Mouse (Mus musculus) MEL (cell line): ENCODE measurements around the gene Spdef. TPM values are rescaled to one million over a fixed set of nuclear protein-coding genes. Genes with fewer than 3 reads are reported as not detected.

Experiments used
- DNase-seq: peaks from one replicate; pipeline ENCODE4 v3.0.0; 2011; ENCODE audit warnings: low read depth, low spot score
- H3K27ac ChIP-seq: 2 replicates; pipeline ENCODE4 v1.5.1; 2012; ENCODE audit warnings: low read depth, mild to moderate bottlenecking, control low read depth, low read length, moderate library complexity; ENCODE audit not compliant: control insufficient read depth
- H3K27me3 ChIP-seq, 2 experiments: fragments of 150-350 bp in 1 of 2; sonication (generic) in 1 of 2; 2 replicates each; pipeline ENCODE4 v1.6.1; 2012; ENCODE audit warnings: low read length in 2 of 2, mild to moderate bottlenecking in 2 of 2, improper control_type of control experiment in 1 of 2, moderate library complexity in 1 of 2; ENCODE audit not compliant: insufficient read depth in 2 of 2, control insufficient read depth in 1 of 2
- H3K36me3 ChIP-seq, 2 experiments: 2 replicates each; pipeline ENCODE4 v1.6.1; 2012 to 2014; ENCODE audit warnings: low read length in 2 of 2, improper control_type of control experiment in 1 of 2, inconsistent platforms in 1 of 2, mild to moderate bottlenecking in 1 of 2; ENCODE audit not compliant: insufficient read depth in 2 of 2, control insufficient read depth in 1 of 2
- H3K4me1 ChIP-seq, 2 experiments: fragments of 150-350 bp in 1 of 2; sonication (generic) in 1 of 2; 2 replicates each; pipeline ENCODE4 v1.6.1; 2012; ENCODE audit warnings: low read length in 2 of 2, improper control_type of control experiment in 1 of 2, mild to moderate bottlenecking in 1 of 2; ENCODE audit not compliant: insufficient read depth in 2 of 2, control insufficient read depth in 1 of 2
- H3K4me3 ChIP-seq, 2 experiments: fragments of 150-350 bp in 1 of 2; sonication (generic) in 1 of 2; 2 replicates each; pipeline ENCODE4 v1.5.1; 2012; ENCODE audit warnings: low read depth in 2 of 2, low read length in 2 of 2, mild to moderate bottlenecking in 2 of 2, moderate library complexity in 2 of 2, control low read depth in 1 of 2, improper control_type of control experiment in 1 of 2; ENCODE audit not compliant: control insufficient read depth in 1 of 2, insufficient read depth in 1 of 2
- H3K79me2 ChIP-seq: 2 replicates; pipeline ENCODE4 v1.6.1; 2012; ENCODE audit warnings: mild to moderate bottlenecking, low read length, moderate library complexity; ENCODE audit not compliant: control insufficient read depth, poor library complexity, insufficient read depth
- H3K9ac ChIP-seq: 2 replicates; pipeline ENCODE4 v1.6.1; 2012; ENCODE audit warnings: low read depth, mild to moderate bottlenecking, control low read depth, low read length, moderate library complexity; ENCODE audit not compliant: control insufficient read depth, poor library complexity, severe bottlenecking
- H3K9me3 ChIP-seq: fragments of 150-350 bp; sonication (generic); replicated peaks from 2 replicates; pipeline ENCODE4 v1.6.1; 2012; ENCODE audit warnings: mild to moderate bottlenecking, low read length, improper control_type of control experiment, moderate library complexity; ENCODE audit not compliant: insufficient read depth
- CHD2 ChIP-seq: IDR thresholded peaks from 2 replicates; pipeline ENCODE4 v1.6.1; 2011; ENCODE audit warnings: low read length, improper control_type of control experiment
- CTCF ChIP-seq, 3 experiments: IDR thresholded peaks in 2 of 3; conservative IDR thresholded peaks in 1 of 3; 2 replicates each; pipeline ENCODE4 v1.5.1; 2011 to 2012; ENCODE audit warnings: low read length in 3 of 3, low read depth in 2 of 3, mild to moderate bottlenecking in 2 of 3, improper control_type of control experiment in 1 of 3, inconsistent platforms in 1 of 3, mixed read lengths in 1 of 3, moderate library complexity in 1 of 3; ENCODE audit not compliant: control insufficient read depth in 1 of 3, insufficient read depth in 1 of 3, poor library complexity in 1 of 3, severe bottlenecking in 1 of 3
- ELF1 ChIP-seq: IDR thresholded peaks from 2 replicates; pipeline ENCODE4 v1.6.1; 2014; ENCODE audit warnings: low read depth, mild to moderate bottlenecking, inconsistent platforms, low read length, improper control_type of control experiment, moderate library complexity
- ETS1 ChIP-seq: IDR thresholded peaks from 2 replicates; pipeline ENCODE4 v1.6.1; 2012; ENCODE audit warnings: low read depth, mild to moderate bottlenecking, inconsistent platforms, low read length, improper control_type of control experiment, moderate library complexity
- KAT2A ChIP-seq: conservative IDR thresholded peaks from 2 replicates; pipeline ENCODE4 v1.6.1; 2012; ENCODE audit warnings: low read depth, low read length, improper control_type of control experiment, inconsistent platforms
- MXI1 ChIP-seq: IDR thresholded peaks from 2 replicates; pipeline ENCODE4 v1.6.1; 2011; ENCODE audit warnings: mild to moderate bottlenecking, low read depth, low read length, improper control_type of control experiment
- POLR2A ChIP-seq, 2 experiments: IDR thresholded peaks; 2 replicates each; pipeline ENCODE4 v1.6.1; 2011 to 2012; ENCODE audit warnings: low read length in 2 of 2, mild to moderate bottlenecking in 2 of 2, control low read depth in 1 of 2, improper control_type of control experiment in 1 of 2, low read depth in 1 of 2, moderate library complexity in 1 of 2; ENCODE audit not compliant: control insufficient read depth in 1 of 2, insufficient read depth in 1 of 2, poor library complexity in 1 of 2
- POLR2AphosphoS2 ChIP-seq: IDR thresholded peaks from 2 replicates; pipeline ENCODE4 v1.6.1; 2011; ENCODE audit warnings: low read length, improper control_type of control experiment
- SIN3A ChIP-seq: IDR thresholded peaks from 2 replicates; pipeline ENCODE4 v1.6.1; 2012; ENCODE audit warnings: low read length, improper control_type of control experiment, inconsistent platforms
- SMC3 ChIP-seq: IDR thresholded peaks from 2 replicates; pipeline ENCODE4 v1.6.1; 2011; ENCODE audit warnings: low read depth, low read length, improper control_type of control experiment
- TBP ChIP-seq: IDR thresholded peaks from 2 replicates; pipeline ENCODE4 v1.8.0; 2011; ENCODE audit warnings: low read depth, low read length, improper control_type of control experiment
- ZC3H11A ChIP-seq: IDR thresholded peaks from 2 replicates; pipeline ENCODE4 v1.6.1; 2012; ENCODE audit warnings: low read depth, mild to moderate bottlenecking, inconsistent platforms, low read length, improper control_type of control experiment
- polyA plus RNA-seq, 2 experiments: library from polyadenylated mRNA; stranded (reverse) in 1 of 2; unstranded in 1 of 2; fragments of >175 nt in 1 of 2; fragments of >200 nt in 1 of 2; gene quantifications; 2 replicates each; pipeline versions ENCODE4 v1.2.1 to v1.2.4; 2012; ENCODE audit warnings: low replicate concordance in 2 of 2, low read depth in 1 of 2; ENCODE audit not compliant: insufficient read length in 2 of 2, insufficient read depth in 1 of 2, missing spikeins in 1 of 2
- total RNA-seq: library from RNA; depleted of rRNA; stranded (reverse); fragments of 300-350 nt; gene quantifications from 2 replicates; pipeline ENCODE4 v1.2.3, GENCODE M21; 2012; rRNA removed

The Spdef gene
- total and polyA plus RNA-seq, 3 experiments = 0.11 TPM; not detected in 2

- H3K4me3 ChIP-seq = no peak overlapping the region
- no peaks in the 10 kb centered on the region for H3K9me3 ChIP-seq
- H3K27me3 ChIP-seq = no peaks in the 10 kb centered on the region
- DNase-seq = no peak
- TF ChIP-seq CTCF (IDR thresholded peaks at IDR 0.05 in 2 of 3, conservative IDR thresholded peaks at IDR 0.05 in 1 of 3; ENCODE audit: control insufficient read depth in 1 of 3, insufficient read depth in 1 of 3, low read depth in 2 of 3, low read length in 3 of 3, poor library complexity in 1 of 3, severe bottlenecking in 1 of 3) (peak; percentile 3 to 28 (median 7); a peak in 2 of 6 replicates), ETS1 (no peak), SIN3A (no peak), ZC3H11A (no peak)
- H3K9ac ChIP-seq = no peak overlapping the region
- no peak overlapping the region for H3K27ac ChIP-seq
- no peaks in the 10 kb centered on the region for H3K36me3 ChIP-seq
- H3K79me2 ChIP-seq = no peaks in the 10 kb centered on the region
- H3K4me1 ChIP-seq = no peaks in the 10 kb centered on the region
These were observed 53.3 kb downstream of the Spdef start for GRCm38 (mm10) chr17:27675453-27675852.

- TF ChIP-seq POLR2A (IDR thresholded peaks at IDR 0.05; ENCODE audit: control insufficient read depth in 1 of 2, insufficient read depth in 1 of 2, low read depth in 1 of 2, low read length in 2 of 2, poor library complexity in 1 of 2) = no peak
- TF ChIP-seq ELF1 = no peak
- TF ChIP-seq SMC3 = no peak
- TF ChIP-seq SIN3A = no peak
- no peak for TF ChIP-seq POLR2AphosphoS2
- no peak for TF ChIP-seq TBP
- no peak for TF ChIP-seq KAT2A
- TF ChIP-seq MXI1 = no peak
- no peak for TF ChIP-seq CTCF (IDR thresholded peaks at IDR 0.05 in 2 of 3, conservative IDR thresholded peaks at IDR 0.05 in 1 of 3; ENCODE audit: control insufficient read depth in 1 of 3, insufficient read depth in 1 of 3, low read depth in 2 of 3, low read length in 3 of 3, poor library complexity in 1 of 3, severe bottlenecking in 1 of 3)
- no peaks in the 10 kb centered on the region for H3K4me1 ChIP-seq
- no peaks in the 10 kb centered on the region for H3K79me2 ChIP-seq
- no peaks in the 10 kb centered on the region for H3K36me3 ChIP-seq
- no peaks in the 10 kb centered on the region for H3K27me3 ChIP-seq
- no peak overlapping the region for H3K9ac ChIP-seq
- H3K9me3 ChIP-seq = no peaks in the 10 kb centered on the region
- no peak for DNase-seq
- no peak overlapping the region for H3K27ac ChIP-seq
- H3K4me3 ChIP-seq = no peak overlapping the region
These were observed 54.8 kb downstream of the Spdef start for GRCm38 (mm10) chr17:27673945-27674344.

GRCm38 (mm10) chr17:27671720-27672119, 57.0 kb downstream of the Spdef start:
- peak in 1 of 3 experiments; percentile 10; a peak in 1 of 6 replicates for TF ChIP-seq CTCF (IDR thresholded peaks at IDR 0.05 in 2 of 3, conservative IDR thresholded peaks at IDR 0.05 in 1 of 3; ENCODE audit: control insufficient read depth in 1 of 3, insufficient read depth in 1 of 3, low read depth in 2 of 3, low read length in 3 of 3, poor library complexity in 1 of 3, severe bottlenecking in 1 of 3)
- no peak for TF ChIP-seq CHD2
- no peak overlapping the region for H3K27ac ChIP-seq
- no peaks in the 10 kb centered on the region for H3K36me3 ChIP-seq
- no peaks in the 10 kb centered on the region for H3K79me2 ChIP-seq
- H3K9ac ChIP-seq = no peak overlapping the region
- H3K27me3 ChIP-seq = no peaks in the 10 kb centered on the region
- no peak for DNase-seq
- no peaks in the 10 kb centered on the region for H3K4me1 ChIP-seq
- H3K4me3 ChIP-seq = no peak overlapping the region
- H3K9me3 ChIP-seq = no peaks in the 10 kb centered on the region

Other genes with a start within 250 kb of the Spdef start
- not detected in 2 replicates for gene Grm4, start 207.6 kb downstream of the Spdef start, total RNA-seq
- gene Grm4, start 207.6 kb downstream of the Spdef start, polyA plus RNA-seq = under 1 TPM in 1 of 2 experiments, not detected in 1; 0.06 TPM
- gene Hmga1, start 172.5 kb downstream of the Spdef start, total RNA-seq = 96.0 and 106 TPM in 2 replicates
- gene Hmga1, start 172.5 kb downstream of the Spdef start, polyA plus RNA-seq = 100 to 1,000 TPM in 1 of 2 experiments, not detected in 1; 112 TPM
- gene AI413582, start 163.2 kb downstream of the Spdef start, total RNA-seq = 20.6 and 21.5 TPM in 2 replicates
- gene AI413582, start 163.2 kb downstream of the Spdef start, polyA plus RNA-seq = 10 to 100 TPM in 1 of 2 experiments, not detected in 1; 56.5 TPM
- 93.8 and 96.5 TPM in 2 replicates for gene Nudt3, start 105.5 kb downstream of the Spdef start, total RNA-seq
- 100 to 1,000 TPM in 1 of 2 experiments, 10 to 100 TPM in 1; 97.0 to 258 TPM for gene Nudt3, start 105.5 kb downstream of the Spdef start, polyA plus RNA-seq
- not detected in 2 replicates for gene RPS10-NUDT3, start 93.7 kb downstream of the Spdef start, total RNA-seq
- gene RPS10-NUDT3, start 93.7 kb downstream of the Spdef start, polyA plus RNA-seq = 10 to 100 TPM in 1 of 2 experiments, not detected in 1; 37.3 TPM
- 3,087 and 3,166 TPM in 2 replicates for gene Rps10, start 92.3 kb downstream of the Spdef start, total RNA-seq
- gene Rps10, start 92.3 kb downstream of the Spdef start, polyA plus RNA-seq = 1,000 to 10,000 TPM; 3,057 to 3,899 TPM
- gene Pacsin1, start 73.4 kb downstream of the Spdef start, total RNA-seq = not detected in 2 replicates
- gene Pacsin1, start 73.4 kb downstream of the Spdef start, polyA plus RNA-seq = under 1 TPM in 1 of 2 experiments, not detected in 1; 0.17 TPM
- 66.5 and 72.5 TPM in 2 replicates for gene D17Wsu92e, start 91.7 kb upstream of the Spdef start, total RNA-seq
- 100 to 1,000 TPM in 1 of 2 experiments, not detected in 1; 108 TPM for gene D17Wsu92e, start 91.7 kb upstream of the Spdef start, polyA plus RNA-seq
- 217 and 219 TPM in 2 replicates for gene Snrpc, start 109.2 kb upstream of the Spdef start, total RNA-seq
- 100 to 1,000 TPM in 1 of 2 experiments, not detected in 1; 227 TPM for gene Snrpc, start 109.2 kb upstream of the Spdef start, polyA plus RNA-seq
- 23.1 and 25.9 TPM in 2 replicates for gene Uhrf1bp1, start 127.5 kb upstream of the Spdef start, total RNA-seq
- gene Uhrf1bp1, start 127.5 kb upstream of the Spdef start, polyA plus RNA-seq = 10 to 100 TPM in 1 of 2 experiments, not detected in 1; 43.6 TPM
- gene Anks1, start 180.4 kb upstream of the Spdef start, total RNA-seq = 11.6 and 11.9 TPM in 2 replicates
- gene Anks1, start 180.4 kb upstream of the Spdef start, polyA plus RNA-seq = 10 to 100 TPM in 1 of 2 experiments, not detected in 1; 15.9 TPM
- gene Taf11, start 180.9 kb upstream of the Spdef start, total RNA-seq = 40.8 and 45.7 TPM in 2 replicates
- 10 to 100 TPM in 1 of 2 experiments, not detected in 1; 77.8 TPM for gene Taf11, start 180.9 kb upstream of the Spdef start, polyA plus RNA-seq